10 mouse cellular contexts compared by ENCODE assay signal in the genomic region with DNA sequence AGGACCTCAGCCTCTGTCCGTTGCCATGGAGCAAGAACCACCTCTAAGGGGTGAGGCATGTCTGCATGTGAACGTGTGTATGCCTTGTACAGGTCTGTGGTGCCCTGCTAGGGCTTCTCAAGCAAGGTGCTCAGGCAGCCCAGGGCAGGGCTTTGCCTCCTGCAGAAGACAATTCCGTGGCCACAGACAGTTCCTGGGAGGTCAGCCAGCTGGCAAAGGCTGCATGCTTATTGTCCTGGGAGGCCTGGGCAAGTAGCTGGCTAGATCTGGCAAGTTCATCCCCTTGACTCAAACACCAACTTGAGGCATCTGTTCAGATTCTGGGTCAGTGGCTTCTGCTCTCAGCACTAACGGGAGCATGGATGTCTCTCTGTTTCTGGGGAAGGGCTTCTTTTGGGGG. TPM values are rescaled to one million over a fixed set of nuclear protein-coding genes. Genes with fewer than 3 reads are reported as not detected.
DNase-seq lines count a peak whose midpoint lies in the region; ATAC-seq and TF ChIP-seq lines count a peak whose summit lies in the region.
"Had no signal": no experiment of that assay in that cellular context is flagged by ENCODE, and none has a peak within 500 bp of the region (broad histone marks: within the 10 kb centered on the region; RNA-seq: fewer than 3 reads in every experiment).

No protein-coding gene starts in this region.

- no peak overlapping the region for H3K4me3 ChIP-seq in hindbrain, embryonic 12.5 days
- no peak overlapping the region for H3K4me3 ChIP-seq in hindbrain, embryonic 10.5 days
- no peak overlapping the region for H3K4me3 ChIP-seq in liver, postnatal 0 days (ENCODE audit: low read depth, low read length)
- H3K4me3 ChIP-seq: embryonic facial prominence, embryonic 13.5 days had no signal

- peak overlapping the region; percentile 23; the same call in 1 of the 2 replicates for H3K9ac ChIP-seq in hindbrain, embryonic 12.5 days
- H3K9ac ChIP-seq in liver, postnatal 0 days (replicated peaks): no peak overlapping the region
- H3K9ac ChIP-seq: embryonic facial prominence, embryonic 13.5 days had no signal

- H3K4me2 ChIP-seq in hindbrain, embryonic 12.5 days (replicated peaks): no peak overlapping the region
- no peak overlapping the region for H3K4me2 ChIP-seq in liver, postnatal 0 days (ENCODE audit: low read depth, low read length)
- H3K4me2 ChIP-seq: embryonic facial prominence, embryonic 13.5 days had no signal

- no peak for TF ChIP-seq EP300 in liver, postnatal 0 days (IDR thresholded peaks at IDR 0.05; ENCODE audit: low read depth)

- H3K27ac ChIP-seq in hindbrain, embryonic 12.5 days: no peak overlapping the region
- H3K27ac ChIP-seq in hindbrain, embryonic 10.5 days: no peak overlapping the region
- no peak overlapping the region for H3K27ac ChIP-seq in liver, postnatal 0 days (ENCODE audit: low read depth)
- H3K27ac ChIP-seq: embryonic facial prominence, embryonic 13.5 days had no signal

- no peaks in the 10 kb centered on the region for H3K27me3 ChIP-seq in hindbrain, embryonic 12.5 days
- H3K27me3 ChIP-seq in hindbrain, embryonic 10.5 days (ENCODE audit: insufficient read depth, poor library complexity, severe bottlenecking): peaks cover 35% of the 10 kb centered on the region
- H3K27me3 ChIP-seq in liver, postnatal 0 days (ENCODE audit: insufficient read depth, low read length): no peaks in the 10 kb centered on the region
- H3K27me3 ChIP-seq: embryonic facial prominence, embryonic 13.5 days had no signal

- TF ChIP-seq CTCF in liver, postnatal 0 days (IDR thresholded peaks at IDR 0.05; ENCODE audit: low read depth): no peak

- ATAC-seq in hindbrain, embryonic 12.5 days (ENCODE audit: low FRiP score): no peak
- ATAC-seq in erythroid progenitor cell, adult 5-6 weeks (replicated peaks; ENCODE audit: low FRiP score, poor library complexity, severe bottlenecking): no peak
- ATAC-seq in liver, postnatal 0 days: no peak
- ATAC-seq: lung, postnatal 0 days had no signal

- H3K9me3 ChIP-seq in hindbrain, embryonic 12.5 days (replicated peaks): no peaks in the 10 kb centered on the region
- H3K9me3 ChIP-seq in hindbrain, embryonic 10.5 days: no peaks in the 10 kb centered on the region
- H3K9me3 ChIP-seq in liver, postnatal 0 days (ENCODE audit: low read length): no peaks in the 10 kb centered on the region
- H3K9me3 ChIP-seq: embryonic facial prominence, embryonic 13.5 days had no signal

- peaks cover 26% of the 10 kb centered on the region for H3K36me3 ChIP-seq in hindbrain, embryonic 12.5 days
- peaks cover 11% of the 10 kb centered on the region for H3K36me3 ChIP-seq in hindbrain, embryonic 10.5 days
- peaks cover 21% of the 10 kb centered on the region for H3K36me3 ChIP-seq in liver, postnatal 0 days (replicated peaks; ENCODE audit: insufficient read depth, low read length)

- WGBS in hindbrain, embryonic 12.5 days: 67% methylated on average over 4 of the region's 4 CpGs
- 75% methylated on average over 4 of the region's 4 CpGs for WGBS in hindbrain, embryonic 10.5 days
- WGBS in liver, postnatal 0 days (ENCODE audit: insufficient replicate concordance): 71% methylated on average over 4 of the region's 4 CpGs

- no peak for DNase-seq in hindbrain, embryonic 10.5 days (ENCODE audit: low spot score)
- DNase-seq in urinary bladder, postnatal 14 days (ENCODE audit: low spot score): peak; percentile 52
- DNase-seq in urinary bladder, postnatal 25 days (ENCODE audit: low spot score): no peak
- DNase-seq in fat pad, adult 2 months (ENCODE audit: extremely low read depth, low read depth, low spot score): peak; percentile 74
- no peak for DNase-seq in thymus, postnatal 4 days
- no peak for DNase-seq in liver, postnatal 0 days

- peaks cover 22% of the 10 kb centered on the region for H3K4me1 ChIP-seq in hindbrain, embryonic 12.5 days
- H3K4me1 ChIP-seq in hindbrain, embryonic 10.5 days (replicated peaks): peaks cover 36% of the 10 kb centered on the region
- H3K4me1 ChIP-seq in liver, postnatal 0 days (ENCODE audit: insufficient read depth): no peaks in the 10 kb centered on the region

RNA-seq across cellular contexts. Expression of gene Dnmt3a, which starts 35.3 kb away (rescaled TPM):
- 166 and 180 TPM in 2 replicates for polyA plus RNA-seq in hindbrain, embryonic 12.5 days (2016; fragmentation: Nextera tagmentation; extraction: Ambion mirVana)
- 114 and 127 TPM in 2 replicates for polyA plus RNA-seq in hindbrain, embryonic 10.5 days (2016; fragmentation: Nextera tagmentation; extraction: Ambion mirVana)
- total RNA-seq in erythroid progenitor cell, adult 5-6 weeks (2015; ENCODE audit: low replicate concordance): 1.3 and 4.0 TPM in 2 replicates
- 0.83 and 3.7 TPM in 2 replicates for total RNA-seq in erythroid progenitor cell, adult 5-6 weeks (2017; ENCODE audit: low replicate concordance)
- 21.0 and 24.3 TPM in 2 replicates for polyA plus RNA-seq in liver, postnatal 0 days (2015; fragmentation: Nextera tagmentation; extraction: Ambion mirVana)

Comparison
In these comparisons a context has a peak if more than half of its experiments do, and no peak if none do; other contexts are left out.
1. DNase-seq: peak in urinary bladder, postnatal 14 days (single experiment) and fat pad, adult 2 months (single experiment); none in hindbrain, embryonic 10.5 days (single experiment), urinary bladder, postnatal 25 days (single experiment), thymus, postnatal 4 days (single experiment) and liver, postnatal 0 days (single experiment).